Mouse (Mus musculus) retina, embryonic 14.5 days (tissue): Measurements from ENCODE around the gene Tmem192.

Experiments used
- DNase-seq: peaks from one replicate; pipeline ENCODE4 v3.0.0-alpha.2; 2015; ENCODE audit warnings: low spot score

Gene Tmem192

DNA sequence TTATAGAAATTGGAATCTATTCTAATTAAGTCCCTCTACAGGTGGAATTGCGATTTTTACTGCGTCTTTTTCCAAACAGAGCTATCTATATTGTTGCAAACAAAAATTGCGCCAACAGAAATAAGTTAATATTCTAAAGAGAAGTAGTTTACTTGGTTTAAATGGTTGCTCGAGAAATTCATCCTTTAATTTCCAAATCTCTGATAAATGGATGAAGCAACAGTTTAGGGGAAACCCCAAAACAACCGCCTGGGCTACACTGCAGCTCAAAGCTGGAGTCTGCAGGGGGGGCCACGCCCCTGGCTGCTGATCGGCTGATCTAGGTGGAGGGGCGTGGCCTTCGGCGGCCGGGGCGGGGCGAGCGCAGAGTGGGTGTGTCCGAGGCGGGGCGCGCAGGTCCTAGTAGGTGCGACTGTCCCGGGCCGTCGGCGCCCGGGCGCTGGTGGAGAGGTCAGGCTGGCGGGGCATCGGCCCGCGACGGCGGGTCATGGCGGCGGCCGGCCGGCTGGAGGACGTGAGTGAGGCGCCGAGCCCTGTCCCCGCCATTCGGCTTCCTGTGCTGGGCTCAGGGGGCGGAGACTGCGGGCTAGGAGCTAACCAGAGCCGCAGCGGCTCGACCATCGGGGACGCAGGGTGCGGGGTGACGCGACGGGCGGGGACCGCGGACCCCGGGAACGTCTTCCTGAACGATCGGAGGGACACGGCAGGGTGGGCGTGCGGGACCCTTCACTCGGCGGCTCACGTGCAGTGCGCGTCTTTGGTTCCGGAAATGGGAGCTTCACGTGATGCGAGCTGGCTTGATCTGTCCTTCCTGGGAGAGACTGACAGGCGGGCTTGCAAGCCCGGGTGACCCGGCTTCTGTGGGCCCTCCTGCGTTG, at the start of gene Tmem192:
Gene Tmem192, plus strand, starts transcription at position 366 of the 878 bp plus-strand sequence.
- peak; percentile 90 for DNase-seq

DNA sequence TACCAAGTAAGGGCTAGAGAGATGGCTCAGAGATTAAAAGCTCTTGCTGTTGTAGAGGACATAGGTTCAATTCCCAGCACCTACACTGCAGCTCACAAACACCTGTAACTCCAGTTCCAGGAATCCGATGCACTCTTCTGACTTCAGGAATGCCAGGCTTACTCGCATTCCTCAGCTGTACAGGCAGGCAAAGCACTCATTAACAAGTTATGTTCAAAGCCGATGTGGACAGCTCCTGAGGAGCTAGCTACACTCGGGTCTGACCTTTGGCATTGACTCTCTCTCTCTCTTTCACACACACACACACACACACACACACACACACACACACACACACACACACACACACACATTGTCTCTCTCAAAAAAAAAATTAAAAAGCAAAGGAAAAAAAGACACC, 48.3 kb upstream of the Tmem192 start:
- DNase-seq = no peak

DNA sequence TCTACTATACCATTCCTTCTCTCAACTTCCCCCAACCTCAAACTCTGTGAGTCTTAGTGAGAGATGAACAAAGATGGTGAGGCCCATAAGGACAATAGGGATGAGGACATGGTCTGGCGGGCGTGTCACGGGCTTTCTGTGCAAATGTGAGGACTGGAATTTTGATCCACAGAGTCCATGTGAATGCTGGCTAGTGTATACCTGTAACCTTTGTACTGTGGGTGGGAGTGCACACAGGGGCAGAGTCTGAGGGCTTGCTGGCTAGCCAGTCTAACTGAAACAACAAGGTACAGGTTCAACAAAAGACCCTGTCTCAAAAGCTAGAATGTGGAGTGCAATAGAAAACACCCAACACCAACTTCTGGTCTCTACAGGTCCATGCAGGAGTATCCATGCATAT, 46.3 kb upstream of the Tmem192 start:
- no peak for DNase-seq

DNA sequence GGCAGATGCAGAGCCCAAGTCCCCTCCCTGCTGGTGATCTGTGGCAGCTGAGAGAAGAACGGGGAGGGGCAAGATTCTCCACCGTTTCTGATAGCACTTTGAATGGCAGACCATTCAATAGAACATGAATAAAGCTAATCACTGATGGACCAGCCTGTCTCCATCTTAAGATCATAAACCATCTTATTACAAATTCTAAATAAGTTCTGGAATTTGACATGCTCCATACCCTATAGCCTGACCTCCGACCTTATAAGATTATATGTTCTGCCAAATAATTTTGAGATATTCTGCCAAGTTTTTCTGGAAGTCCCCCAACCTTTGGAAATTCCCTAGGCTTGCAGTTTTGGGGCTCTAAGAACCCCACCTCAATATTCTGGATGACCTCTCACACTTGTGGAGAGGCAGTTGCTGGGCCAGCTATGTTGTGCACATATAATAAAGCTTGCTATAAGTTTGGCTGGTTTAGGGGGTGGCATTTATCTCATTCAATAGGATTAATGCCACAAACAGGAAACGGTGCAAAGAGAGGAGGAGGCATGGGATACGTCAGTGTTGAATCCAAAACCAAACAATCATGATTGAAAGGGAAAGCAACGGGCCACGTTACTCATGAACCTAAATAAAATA, 45.3 kb upstream of the Tmem192 start:
- no peak for DNase-seq

DNA sequence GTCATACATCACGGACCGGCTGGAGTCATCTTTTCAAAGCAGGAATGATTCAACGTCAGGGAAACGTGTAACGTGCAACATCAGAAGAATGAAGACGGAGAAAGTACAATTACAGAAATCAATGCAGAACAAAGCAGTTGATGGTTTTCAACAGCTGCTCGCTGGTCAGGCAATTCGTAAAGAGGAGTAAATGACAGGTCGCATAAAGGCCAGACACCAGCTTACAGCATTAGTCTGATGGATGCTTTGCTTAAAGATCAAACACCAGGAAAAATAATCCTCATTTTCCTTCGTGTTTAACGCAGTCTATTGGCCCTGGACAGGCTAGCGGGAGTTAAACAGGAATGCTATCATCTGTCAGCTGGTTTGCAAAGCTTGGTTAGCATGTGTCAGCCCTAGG, 44.8 kb upstream of the Tmem192 start:
- DNase-seq = no peak

DNA sequence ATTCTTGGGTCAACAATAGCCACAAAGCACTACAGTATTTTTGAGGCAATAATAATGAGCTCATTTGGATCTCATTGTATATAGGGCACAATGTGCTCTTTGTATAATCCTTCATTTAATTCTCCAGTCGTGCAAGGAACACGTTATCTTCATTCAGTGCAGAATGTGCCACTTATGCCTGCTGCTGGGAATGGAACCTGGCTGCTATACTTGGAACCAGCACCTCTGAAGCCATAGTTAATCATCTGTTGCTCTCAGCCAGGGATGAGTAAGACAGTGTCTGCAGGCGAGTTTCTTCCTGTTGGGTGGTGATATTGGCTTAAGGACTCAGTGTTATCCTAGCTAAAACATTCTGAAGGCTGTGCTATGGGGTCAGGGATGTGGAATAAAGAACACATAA, 43.2 kb upstream of the Tmem192 start:
- peak; percentile 31 for DNase-seq

DNA sequence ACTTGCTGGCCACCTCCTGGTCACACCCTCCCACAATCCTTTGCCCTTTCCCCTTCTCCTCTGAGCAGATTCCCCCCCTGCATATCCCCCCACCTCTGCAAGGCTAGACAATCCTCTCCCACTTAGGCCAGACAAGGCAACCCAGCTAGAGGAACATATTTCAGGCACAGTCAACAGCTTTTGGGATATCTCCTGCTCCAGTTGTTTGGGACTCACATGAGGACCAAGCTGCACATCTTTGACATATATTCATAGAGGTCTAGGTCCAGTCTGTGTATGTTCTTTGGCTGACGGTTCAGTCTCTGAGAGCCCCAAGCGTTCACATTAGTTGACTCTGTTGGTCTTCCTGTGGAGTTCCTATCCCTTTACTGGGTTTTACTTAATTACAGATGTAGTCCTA, 37.0 kb upstream of the Tmem192 start:
- DNase-seq = no peak

DNA sequence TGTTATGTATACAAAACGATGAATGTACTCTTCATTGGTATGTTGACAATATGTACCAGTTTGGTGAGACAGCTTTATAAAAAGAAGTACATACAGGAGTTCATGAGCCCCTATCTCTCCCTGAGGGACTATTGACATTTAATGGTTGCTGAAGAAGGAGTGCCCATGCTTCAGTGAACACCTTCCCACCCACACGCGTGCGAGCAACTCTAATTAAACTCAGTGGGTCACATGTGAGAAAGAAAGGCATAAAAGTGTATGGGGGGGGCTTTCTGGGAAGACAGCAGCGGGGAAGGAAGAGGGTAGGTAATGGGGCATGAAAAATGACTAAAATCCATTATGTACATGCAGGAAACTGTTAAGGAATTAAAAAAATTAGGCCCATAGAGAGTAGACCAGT, 30.2 kb upstream of the Tmem192 start:
- DNase-seq = peak; percentile 16

DNA sequence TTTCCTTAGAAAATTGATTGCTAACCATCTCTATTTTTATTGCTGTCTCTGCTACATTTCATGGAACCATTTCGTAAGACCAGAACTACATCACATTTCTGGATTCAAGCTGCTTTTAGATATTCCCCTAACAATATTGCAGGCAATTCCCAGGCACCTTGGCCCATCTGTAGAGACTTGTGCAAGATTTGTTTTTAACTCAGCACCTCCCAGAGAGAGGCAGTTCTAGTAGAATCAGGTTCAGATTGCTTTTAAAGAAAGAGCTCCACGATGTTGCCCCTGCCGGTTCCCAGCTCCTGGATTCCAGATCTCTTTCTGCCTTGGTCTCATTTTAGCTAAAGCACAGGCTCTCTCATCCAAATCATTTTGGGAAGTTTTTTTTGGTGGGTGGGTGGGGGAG, 23.7 kb upstream of the Tmem192 start:
- no peak for DNase-seq

DNA sequence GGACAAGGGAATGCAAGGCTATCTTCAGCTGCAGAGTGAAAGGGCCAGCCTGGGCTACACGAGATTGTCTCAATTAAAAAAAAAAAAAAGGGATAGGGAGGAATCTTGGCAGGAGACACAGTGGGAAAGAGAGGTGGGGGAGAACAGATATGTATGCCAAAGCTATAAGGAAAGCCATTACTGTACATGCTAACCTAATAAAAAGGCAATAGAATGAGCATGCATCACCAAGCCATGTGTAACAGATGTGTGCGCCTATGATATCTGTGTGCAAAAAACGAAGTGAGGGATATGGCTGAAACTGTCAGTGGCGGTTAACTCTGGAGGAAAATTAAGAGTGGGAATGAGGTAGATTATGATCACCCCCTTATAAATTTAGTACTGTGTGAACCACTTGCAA, 21.2 kb upstream of the Tmem192 start:
- no peak for DNase-seq

DNA sequence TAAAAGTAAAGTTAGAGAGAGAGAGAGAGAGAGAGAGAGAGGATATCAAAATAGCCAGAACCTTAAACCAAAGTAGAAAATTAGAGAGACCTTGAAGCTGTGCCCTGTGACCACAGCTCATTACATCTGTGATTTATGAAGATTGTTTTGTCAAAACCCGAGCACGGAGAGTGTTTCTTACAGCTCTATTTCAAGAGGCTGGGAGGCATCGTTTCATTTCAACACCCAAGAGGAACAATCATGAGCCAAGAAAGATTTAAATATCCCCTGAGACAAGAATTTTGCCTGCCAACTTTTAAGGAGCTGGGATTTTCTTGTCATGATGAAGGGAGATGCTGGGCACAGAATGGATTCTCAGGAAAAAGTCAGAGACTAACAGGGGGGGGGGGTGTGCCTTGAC, 20.6 kb upstream of the Tmem192 start:
- no peak for DNase-seq

DNA sequence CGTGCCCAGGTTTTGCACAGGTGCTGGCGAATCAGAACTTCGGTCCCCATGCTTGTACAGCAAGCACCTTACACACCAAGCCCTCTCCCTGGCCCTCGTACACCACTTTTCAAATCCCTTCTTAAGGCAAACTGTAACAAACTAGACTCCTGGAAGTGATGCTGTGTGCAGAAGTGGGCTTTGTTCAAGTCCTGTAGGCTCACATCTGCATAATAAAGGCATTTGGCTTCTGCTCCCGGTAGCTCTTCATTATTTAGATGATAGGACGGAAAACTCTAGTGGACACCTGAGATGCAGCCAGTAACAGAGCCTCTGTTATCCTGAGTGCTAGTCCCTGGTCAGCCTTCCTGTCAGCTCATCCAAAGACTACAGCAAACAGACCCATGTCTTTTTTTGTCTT, 18.0 kb upstream of the Tmem192 start:
- no peak for DNase-seq

DNA sequence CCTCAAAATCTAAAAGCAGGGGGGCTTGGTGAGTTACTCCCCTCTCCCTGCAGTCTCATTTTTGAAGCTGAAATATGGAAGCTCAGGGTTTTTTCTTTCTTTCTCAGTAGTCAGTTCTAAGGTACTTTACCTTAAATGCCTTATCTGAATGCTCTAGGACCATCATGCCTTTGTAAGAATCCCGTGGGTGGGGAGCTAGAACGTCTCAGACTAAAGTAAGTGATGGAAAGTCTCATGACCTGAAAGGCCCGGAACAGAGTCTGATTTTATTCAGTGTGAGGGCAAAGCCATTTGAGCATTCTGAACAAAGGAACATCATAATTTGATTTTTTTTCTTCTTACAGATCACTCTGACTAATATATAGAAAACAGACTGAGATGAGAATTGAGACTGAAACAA, 12.0 kb upstream of the Tmem192 start:
- DNase-seq = no peak

DNA sequence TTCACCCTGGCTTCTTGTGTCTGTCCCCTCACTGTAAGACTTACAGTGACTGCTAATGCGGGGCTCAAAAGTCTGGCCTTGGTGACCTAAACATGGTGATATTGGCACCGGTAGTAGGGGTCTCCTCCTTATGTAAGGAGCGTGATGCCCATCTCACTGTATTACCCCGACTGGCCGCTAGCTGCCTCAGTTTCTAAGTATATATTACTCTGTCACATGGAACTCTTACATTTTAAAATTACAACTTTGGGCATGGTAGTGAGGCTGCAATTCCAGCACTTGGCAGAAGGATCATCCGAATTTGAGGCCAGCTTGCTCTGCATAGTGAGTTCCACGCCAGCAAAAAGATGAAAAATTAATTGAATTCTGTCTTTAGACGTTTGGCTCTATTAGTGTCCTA, 6.0 kb upstream of the Tmem192 start:
- no peak for DNase-seq

DNA sequence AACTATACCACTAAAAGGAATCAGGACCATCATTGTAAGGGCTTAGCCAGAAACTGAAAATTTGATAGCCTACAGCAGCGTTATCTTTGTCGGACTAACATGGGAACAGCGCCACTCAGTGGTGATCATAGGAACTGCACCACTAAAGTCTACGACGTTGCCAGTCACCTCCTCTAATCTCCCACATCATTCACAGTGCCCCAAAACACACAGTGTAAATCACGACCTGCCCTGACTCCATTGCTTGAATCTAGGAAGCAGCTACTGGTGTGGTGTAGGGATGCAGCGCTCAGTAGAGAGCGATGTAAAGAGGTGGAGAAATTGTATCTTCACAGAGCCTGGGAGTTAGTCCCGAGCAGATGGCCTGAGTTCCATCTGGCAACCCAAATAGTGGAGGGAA, 5.5 kb upstream of the Tmem192 start:
- peak; percentile 95 for DNase-seq

DNA sequence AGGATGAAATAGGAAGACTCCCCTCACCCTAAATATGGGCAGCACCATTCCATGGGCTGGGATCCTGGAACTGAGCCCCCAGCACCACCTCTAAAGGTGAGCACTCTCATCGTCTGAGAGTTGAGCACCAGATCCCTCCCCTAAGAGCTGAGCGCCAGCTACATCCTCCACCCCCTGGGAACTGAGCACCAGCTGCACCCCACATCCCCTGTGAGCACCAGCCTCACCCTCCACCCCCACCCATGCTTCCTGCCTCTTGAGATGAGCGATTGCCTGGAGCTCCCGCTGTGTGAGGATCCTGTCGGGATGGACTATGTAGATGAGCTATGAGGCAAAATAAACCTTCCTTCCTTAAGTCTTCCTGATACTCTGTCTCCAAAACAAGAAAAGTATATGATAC, 4.0 kb upstream of the Tmem192 start:
- DNase-seq = no peak

DNA sequence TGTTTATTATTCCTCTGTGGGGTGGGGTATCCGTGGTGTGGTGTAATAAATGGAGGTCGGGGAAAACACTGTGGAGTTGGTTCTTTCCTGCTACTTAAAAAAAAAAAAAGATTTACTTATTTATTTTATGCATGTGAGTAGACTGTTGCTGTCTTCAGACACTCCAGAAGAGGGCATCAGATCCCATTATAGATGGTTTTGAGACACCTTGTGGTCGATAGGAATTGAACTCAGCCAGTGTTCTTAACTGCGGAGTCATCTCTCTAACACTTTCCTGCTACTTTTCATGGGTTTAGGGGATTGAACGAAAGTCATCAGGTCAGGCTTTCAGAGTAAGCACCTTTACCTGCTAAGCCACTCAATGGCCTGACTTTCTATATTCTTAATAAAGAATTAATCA, 2.2 kb upstream of the Tmem192 start:
- DNase-seq = peak; percentile 38

DNA sequence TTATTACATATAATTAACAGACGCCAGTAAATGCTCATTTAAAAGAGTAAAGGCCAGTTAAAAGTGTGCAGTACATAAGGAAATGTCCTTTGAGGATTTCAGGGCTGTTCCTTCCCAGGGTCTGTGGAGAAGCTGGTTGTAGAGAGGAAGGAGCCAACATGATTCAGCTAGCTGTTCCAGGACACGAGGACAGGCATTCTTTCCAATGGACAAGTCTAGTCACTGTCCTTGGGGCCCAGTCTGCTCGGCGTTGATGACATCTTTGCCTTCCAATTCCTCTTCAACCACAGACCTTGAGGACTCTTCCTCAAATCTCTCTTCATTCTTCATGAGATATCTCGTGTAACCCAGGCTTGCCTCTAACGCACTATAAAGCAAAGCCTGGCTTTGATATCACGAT, 1.4 kb upstream of the Tmem192 start:
- DNase-seq = no peak

DNA sequence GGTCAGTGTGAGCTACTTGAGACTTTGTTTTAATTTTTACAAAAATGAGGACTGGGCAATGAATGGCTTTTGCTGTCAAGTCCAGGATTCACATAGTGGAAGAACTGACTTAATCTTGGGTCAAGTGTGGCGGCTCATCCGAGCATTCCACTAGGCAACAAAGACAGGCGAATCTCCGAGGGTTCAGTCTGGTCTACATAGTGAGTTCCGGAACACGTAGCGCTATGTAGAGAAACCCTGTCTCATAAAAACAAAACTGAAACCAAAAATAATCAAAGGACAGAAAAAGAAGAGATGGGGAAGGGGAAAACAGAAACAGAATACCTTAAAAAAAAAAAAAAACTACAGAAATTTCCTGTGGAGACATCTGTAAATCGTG, 555 bp upstream of the Tmem192 start:
- peak; percentile 27 for DNase-seq

DNA sequence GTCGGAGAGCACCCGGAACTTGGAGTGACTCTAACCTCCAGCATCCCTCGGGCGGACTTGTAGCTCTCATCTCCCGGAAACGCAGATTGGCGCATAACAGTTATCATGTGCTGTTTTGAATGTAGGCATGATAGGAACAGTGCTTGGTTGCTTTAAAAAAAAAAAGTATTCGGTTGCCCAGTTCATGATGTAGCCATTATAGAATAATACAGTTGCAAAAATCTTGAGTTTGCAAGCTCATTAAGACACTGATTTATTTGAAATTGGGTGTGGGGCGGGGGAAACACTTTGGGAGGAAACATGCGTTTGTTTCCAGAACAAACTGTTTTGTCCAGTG, 681 bp downstream of the Tmem192 start:
- no peak for DNase-seq

DNA sequence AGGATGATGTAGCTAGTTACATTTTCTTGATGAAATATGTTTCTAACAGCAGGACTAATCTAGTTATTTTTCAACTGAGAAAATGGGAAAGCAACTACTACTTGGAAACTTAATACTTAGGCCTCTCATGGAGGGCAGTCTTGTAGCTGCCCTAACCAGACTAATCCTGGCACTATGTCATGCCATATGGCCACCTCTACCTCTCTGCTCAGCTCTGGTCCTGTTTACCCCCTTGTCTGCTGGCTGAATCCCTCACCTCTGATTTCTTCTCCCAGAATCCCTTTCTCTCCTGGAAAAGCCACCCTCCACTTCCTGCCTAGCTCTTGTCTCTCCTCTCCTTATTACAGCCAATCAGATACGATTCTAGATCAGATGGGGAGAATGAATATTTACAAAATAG, 1.4 kb downstream of the Tmem192 start:
- no peak for DNase-seq

DNA sequence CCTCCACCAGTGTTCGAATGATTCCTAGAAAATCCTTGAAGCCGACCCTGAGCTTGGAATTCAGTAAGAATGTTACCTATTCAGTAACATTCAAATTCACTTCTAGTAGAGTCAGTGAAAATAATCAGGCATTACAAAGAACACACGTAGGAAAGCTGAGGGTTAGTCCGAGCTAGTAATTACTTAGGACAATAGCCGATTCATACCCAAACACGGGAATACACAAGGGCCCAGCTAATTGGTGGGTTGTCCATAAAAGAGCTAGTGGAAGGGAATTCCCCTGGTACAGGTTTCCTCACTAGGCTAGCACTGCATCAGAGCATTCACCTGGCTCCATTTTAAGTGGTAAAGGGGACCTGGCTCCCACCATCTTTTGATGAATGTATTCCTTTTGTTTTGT, 5.1 kb downstream of the Tmem192 start:
- no peak for DNase-seq

DNA sequence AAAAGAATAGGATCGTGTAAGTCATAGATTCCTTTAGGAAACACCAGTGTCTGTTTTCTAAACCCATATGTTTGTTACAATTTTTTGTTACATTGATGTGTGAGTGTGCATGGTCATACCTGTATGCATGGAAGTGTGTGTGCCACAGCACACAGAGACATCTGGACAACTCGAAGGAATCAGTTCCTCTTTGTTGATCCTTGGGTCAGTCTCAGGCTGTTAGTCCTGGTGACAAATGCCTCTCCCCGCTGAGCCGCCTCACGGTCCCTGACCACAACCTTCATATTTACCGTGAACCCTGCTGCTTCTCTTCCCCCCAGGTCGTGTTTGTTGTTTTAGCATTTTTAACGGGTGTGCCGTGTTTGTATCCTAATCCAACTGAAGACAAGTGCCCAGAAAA, 12.0 kb downstream of the Tmem192 start:
- DNase-seq = no peak

DNA sequence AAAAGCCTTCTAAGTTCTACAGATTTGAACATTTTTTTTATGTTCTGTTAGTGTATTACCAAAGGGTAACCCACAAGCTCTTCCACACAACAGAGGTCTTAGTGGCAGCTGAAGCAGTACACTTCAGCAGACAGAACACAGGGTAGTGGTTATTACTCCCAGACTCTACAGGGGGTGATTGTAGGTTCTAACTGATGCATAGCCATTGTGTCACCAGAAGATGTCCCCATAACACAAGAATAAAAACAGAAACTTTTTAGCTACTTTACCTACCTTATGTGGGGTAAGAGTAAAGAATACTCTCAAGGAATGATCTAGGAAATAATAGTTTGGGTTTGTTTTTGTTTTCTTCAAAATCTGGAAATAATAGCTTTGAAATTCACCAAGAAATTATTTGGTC, 15.9 kb downstream of the Tmem192 start:
- DNase-seq = no peak
